Mouse (Mus musculus) embryonic fibroblast, embryonic 13.5 days (primary cell): ENCODE data around the gene Crat.

Experiments
- CTCF ChIP-seq: IDR thresholded peaks from 2 replicates; pipeline ENCODE4 v1.5.1; 2011; ENCODE audit warnings: mild to moderate bottlenecking, control low read depth, low read length, moderate library complexity, borderline replicate concordance; ENCODE audit not compliant: insufficient read depth
- POLR2A ChIP-seq: IDR thresholded peaks from 2 replicates; pipeline ENCODE4 v1.6.1; 2011; ENCODE audit warnings: low read depth, mild to moderate bottlenecking, control low read depth, low read length, moderate library complexity

- no peak for TF ChIP-seq CTCF
- no peak for TF ChIP-seq POLR2A
These were observed 2.6 kb upstream of the Crat start for GRCm38 (mm10) chr2:30418259-30418658.
